Mouse (Mus musculus): ENCODE data around the gene Zbtb21.

- no peak for TF ChIP-seq CTCF (IDR thresholded peaks at IDR 0.05; ENCODE audit: borderline replicate concordance, insufficient read depth, low read length)
- no peak for TF ChIP-seq POLR2A (IDR thresholded peaks at IDR 0.05; ENCODE audit: low read depth, low read length)
Observed at GRCm38 (mm10) chr16:97923700-97924099, 38.7 kb downstream of the Zbtb21 start.
